Mouse (Mus musculus): Measurements from ENCODE around the gene Herc2. TPM values are rescaled to one million over a fixed set of nuclear protein-coding genes. Genes with fewer than 3 reads are reported as not detected.
"Not testable (repeated sequence)": the region's sequence is repeated elsewhere in the genome, so short reads cannot be mapped to it uniquely, and the experiment has no call there.

Herc2 gene
- 100 to 1,000 TPM; 145 to 150 TPM for total RNA-seq (2021)
- long read RNA-seq, experiment 1, full-length matches to known transcripts, result 3 of 52 reads
- long read RNA-seq, experiment 1, partial matches to known transcripts, result 42 of 52 reads
- long read RNA-seq, experiment 1, other reads (novel, unspliced or antisense), result 7 of 52 reads
- long read RNA-seq, experiment 2, full-length matches to known transcripts, result 3 of 46 reads
- long read RNA-seq, experiment 2, partial matches to known transcripts, result 38 of 46 reads
- long read RNA-seq, experiment 2, other reads (novel, unspliced or antisense), result 5 of 46 reads

DNA sequence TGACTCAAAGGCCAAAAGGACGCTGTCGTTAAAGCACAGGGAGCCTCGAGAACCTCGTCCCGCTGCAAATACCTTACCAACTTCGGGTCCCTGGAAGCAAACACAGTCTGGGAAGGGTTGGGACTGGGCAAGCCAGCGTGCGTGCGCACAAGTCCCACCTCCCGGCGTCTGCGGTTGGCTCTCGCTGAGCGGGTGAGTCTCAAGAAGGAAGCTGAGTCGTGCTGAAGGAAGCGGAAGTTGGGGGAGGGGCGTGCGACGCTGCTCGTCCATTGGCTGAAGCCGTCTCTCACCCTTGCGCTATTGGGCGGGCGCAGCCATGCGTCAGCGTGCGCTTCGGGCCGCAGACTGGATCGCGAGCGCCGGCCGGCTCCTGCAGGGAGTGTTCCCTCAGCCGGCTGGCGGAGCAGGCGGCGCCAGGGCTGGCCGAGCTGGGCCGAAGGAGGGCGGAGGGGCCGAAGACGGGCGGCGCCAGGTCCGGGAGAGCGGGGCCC lies at the start of gene Herc2:
Gene Herc2 (plus strand): TSS at position 366 of the 491 bp plus-strand sequence.
- TF ChIP-seq CTCF (IDR thresholded peaks at IDR 0.05), result no peak; the same call in 1 of the 2 replicates
- peak; percentile 98 to 99 for DNase-seq (ENCODE audit: extremely low spot score in 1 of 2, low spot score in 2 of 2)
- intact Hi-C loops (cut with DNase I), result loop anchor here (1.0 kb wide), 1 partner anchor 31 kb away; the partner anchor contains the start of gene Nipa1
- Histone ChIP-seq H3K27ac (peak within 1 kb of the TSS; percentile 86), H3K4me3 (peak within 1 kb of the TSS; percentile 60)

DNA sequence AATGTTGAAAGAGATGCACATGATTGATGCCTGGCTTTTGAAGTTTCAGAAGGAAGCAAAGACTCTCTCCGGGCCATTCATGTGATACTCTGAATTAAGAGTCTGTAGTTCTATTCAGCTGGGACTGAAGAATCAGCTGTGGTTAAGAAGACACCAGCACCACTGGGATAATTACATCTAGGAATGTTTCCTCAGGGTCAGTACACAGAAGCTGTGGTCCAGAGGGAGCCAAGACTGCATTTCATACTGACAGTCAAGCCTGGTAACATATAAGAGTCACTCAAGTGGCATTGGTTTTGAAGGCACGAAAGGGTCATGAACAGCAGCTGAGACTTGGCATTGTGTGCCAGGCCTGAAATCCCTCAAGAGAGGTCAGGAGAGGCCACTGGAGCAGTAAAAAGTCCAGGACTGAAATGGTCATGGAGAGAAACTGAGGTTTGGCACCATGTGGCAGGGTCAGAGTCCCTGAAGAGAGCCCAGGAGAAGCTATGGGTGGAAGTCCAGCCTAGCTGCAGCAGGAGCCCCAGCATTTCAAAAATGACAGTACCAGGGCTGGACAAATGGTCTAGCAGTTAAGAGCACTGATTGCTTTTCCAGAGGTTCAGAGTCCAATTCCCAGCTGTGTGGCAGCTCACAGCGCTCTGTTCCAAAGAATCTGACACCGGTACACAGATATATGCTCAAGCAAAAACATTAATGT lies 39.5 kb upstream of the Herc2 start:
- no peak for DNase-seq (ENCODE audit: extremely low spot score in 1 of 2, low spot score in 2 of 2)
- no peak for TF ChIP-seq CTCF (IDR thresholded peaks at IDR 0.05)
- intact Hi-C loops (cut with DNase I), result no loop called here
- no peak overlapping the region; the same call in 1 of the 2 replicates for H3K27ac ChIP-seq
- H3K4me3 ChIP-seq, result no peak overlapping the region

DNA sequence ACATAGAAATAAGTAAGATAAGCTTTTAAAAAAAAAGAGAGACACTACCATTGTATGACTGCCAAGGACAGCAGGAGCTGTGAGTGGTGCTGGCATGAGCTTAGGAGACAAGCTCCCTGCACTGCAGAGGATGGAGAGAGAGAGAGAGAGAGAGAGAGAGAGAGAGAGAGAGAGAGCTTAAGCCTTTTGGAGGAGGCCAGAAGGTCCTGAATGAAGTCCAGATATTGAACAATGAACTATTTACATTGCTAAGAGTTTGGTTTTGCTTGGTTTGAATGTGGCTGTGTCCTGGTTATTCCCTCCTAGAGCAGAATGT lies 39.0 kb upstream of the Herc2 start:
- no peak for TF ChIP-seq CTCF (IDR thresholded peaks at IDR 0.05)
- H3K27ac ChIP-seq, result no peak overlapping the region; the same call in 1 of the 2 replicates

DNA sequence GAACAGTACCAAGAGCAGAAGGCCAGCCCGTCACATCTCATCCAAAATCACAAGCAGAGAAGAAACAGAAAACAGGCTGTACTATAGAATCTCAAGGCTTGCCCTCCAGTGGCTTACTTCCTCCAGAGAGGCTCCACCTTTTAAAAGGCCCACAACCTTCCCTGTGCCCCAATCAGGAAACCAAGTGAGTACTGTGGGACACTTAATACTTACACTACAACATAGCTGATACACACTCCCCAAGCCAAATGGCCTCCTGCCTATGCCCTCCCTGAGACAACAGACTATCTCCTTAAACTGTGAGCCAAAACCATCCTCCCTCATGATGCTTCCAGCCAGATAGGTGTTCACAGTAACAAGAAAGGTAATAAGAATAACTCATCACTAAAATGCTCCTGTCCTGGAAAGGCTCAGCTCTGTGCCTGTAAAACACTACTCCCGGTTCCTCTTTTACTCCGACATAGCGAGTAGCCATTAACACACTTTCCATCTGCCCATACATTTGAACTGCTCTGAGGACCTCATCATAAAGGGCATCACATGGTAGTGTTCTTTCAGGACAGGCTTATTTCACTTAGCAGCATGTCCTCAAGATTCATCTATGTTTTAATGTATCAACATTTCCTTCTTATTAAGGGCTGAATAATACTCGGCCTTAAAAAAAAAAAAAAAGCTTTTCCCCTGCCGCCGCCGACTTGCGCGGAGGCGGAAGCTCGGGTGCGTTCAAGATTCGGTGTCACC lies 36.6 kb upstream of the Herc2 start:
- no peak overlapping the region for H3K27ac ChIP-seq
- H3K4me3 ChIP-seq, result no peak overlapping the region
- no peak for TF ChIP-seq CTCF (IDR thresholded peaks at IDR 0.05)
- no peak for DNase-seq (ENCODE audit: extremely low spot score in 1 of 2, low spot score in 2 of 2)
- intact Hi-C loops (cut with DNase I), result no loop called here

More for the DNA sequence above, 39.0 kb upstream of the Herc2 start:
- intact Hi-C loops (cut with DNase I), result no loop called here
- no peak for DNase-seq (ENCODE audit: extremely low spot score in 1 of 2, low spot score in 2 of 2)
- H3K4me3 ChIP-seq, result no peak overlapping the region

DNA sequence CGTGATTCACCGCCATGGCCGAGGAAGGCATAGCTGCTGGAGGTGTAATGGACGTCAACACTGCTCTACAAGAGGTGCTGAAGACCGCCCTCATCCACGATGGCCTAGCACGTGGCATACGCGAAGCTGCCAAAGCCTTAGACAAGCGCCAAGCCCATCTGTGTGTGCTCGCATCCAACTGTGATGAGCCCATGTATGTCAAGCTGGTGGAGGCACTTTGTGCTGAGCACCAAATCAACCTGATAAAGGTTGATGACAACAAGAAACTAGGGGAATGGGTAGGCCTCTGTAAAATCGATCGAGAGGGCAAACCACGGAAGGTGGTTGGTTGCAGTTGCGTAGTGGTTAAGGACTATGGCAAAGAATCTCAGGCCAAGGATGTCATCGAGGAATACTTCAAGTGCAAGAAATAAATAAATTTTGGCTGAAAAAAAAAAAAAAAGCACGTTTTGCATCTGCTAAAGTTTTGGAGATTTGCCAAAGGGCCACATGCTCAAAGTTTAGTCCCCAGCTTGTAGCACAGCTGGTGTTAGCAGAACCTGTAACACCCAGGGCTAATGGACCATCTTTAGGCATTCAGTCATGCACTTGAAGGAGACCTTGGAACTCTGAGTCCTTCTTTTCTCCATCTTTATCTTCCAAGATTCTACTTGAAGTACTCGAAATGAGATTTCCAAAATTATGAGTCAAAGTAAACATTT lies 35.8 kb upstream of the Herc2 start:
- H3K27ac ChIP-seq; DNase-seq (ENCODE audit: extremely low spot score in 1 of 2, low spot score in 2 of 2); intact Hi-C loops (cut with DNase I); H3K4me3 ChIP-seq: not testable (repeated sequence)

DNA sequence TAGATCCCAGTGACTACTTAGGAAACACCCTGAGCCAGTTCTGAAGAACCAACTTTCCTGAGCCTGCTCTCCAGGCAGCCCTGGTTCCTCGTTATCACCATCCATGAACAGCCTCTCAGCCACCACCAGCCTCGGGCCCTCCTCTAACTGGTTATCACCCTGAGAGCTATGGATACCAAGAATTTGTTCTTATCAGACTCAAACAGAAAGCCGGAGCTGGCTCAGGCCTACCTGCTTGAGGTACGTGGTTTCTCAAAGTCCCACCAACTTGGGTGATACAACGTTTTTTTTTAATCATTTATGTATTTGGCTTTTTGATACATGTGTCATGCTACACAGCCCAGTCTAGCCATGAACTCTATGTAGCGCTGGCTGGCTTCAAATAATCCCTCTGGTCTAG lies 34.8 kb upstream of the Herc2 start:
- Histone ChIP-seq H3K4me3 (no peak overlapping the region), H3K27ac (no peak overlapping the region)
- DNase-seq (ENCODE audit: extremely low spot score in 1 of 2, low spot score in 2 of 2), result no peak
- TF ChIP-seq CTCF (IDR thresholded peaks at IDR 0.05), result no peak
- intact Hi-C loops (cut with DNase I), result no loop called here

DNA sequence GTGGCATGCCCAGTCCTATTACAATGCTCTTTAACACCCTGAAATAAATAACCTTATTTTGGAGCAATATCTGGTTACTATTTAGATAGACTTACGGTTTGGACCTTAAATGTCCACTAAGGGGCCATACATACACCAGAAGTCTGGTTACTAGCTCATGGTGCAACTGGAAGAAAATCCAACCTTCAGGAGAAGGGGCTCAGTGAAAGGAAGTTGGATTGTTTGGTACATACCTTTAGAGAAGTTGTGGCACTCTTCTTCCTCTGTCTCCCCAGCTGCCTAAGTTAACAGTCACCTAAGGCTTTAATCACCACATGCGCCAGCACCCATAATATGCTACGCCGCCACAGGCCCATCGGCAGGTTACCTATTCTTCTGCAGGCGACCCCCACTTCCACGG lies 34.2 kb upstream of the Herc2 start:
- DNase-seq (ENCODE audit: extremely low spot score in 1 of 2, low spot score in 2 of 2), result no peak
- TF ChIP-seq CTCF (IDR thresholded peaks at IDR 0.05), result no peak
- intact Hi-C loops (cut with DNase I), result no loop called here
- H3K4me3 ChIP-seq, result no peak overlapping the region
- no peak overlapping the region for H3K27ac ChIP-seq

DNA sequence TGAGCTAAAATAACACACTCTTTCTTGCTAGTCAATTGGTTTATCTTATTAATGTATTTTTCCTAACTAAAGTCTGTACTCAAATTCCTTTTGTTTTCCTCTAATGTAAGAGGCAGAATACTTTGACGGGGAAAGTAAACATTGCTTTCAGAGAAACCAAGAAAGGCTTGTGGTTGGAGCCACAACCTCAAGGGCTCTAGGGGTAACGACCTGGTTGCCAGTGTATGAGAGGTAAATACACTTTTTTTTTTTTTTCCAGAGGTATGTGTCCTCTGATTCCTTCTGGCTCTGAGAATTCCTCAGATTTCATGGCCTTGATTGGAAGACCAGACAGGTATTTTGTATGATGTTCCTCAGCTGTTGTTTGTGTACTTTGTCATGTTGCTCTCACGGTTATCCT lies 32.2 kb upstream of the Herc2 start:
- TF ChIP-seq CTCF (IDR thresholded peaks at IDR 0.05), result no peak
- intact Hi-C loops (cut with DNase I), result loop anchor here (2.0 kb wide), 1 partner anchor 23 kb away; no protein-coding TSS in a partner anchor
- no peak for DNase-seq (ENCODE audit: extremely low spot score in 1 of 2, low spot score in 2 of 2)
- H3K4me3 ChIP-seq, result no peak overlapping the region
- no peak overlapping the region for H3K27ac ChIP-seq

DNA sequence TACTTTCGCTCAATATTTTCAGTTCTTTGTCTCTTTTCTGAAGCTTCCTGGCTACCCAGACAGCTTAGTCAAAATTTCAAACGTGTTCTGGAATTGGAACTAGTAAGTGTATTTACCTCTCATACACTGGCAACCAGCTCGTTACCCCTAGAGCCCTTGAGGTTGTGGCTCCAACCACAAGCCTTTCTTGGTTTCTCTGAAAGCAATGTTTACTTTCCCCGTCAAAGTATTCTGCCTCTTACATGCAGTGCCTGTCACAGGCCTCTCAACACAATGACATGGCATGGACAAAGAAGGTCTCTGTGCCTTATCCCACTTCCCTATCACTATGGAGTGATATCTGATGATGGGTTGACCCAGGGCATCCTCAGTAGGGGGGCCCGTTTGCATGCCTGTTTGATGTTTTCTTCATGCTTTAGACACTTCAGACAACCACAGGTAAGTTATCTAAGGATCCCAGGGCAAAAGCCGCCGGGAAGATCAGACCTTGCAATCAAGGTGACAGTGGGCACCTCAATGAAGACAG lies 31.5 kb upstream of the Herc2 start:
- no peak for DNase-seq (ENCODE audit: extremely low spot score in 1 of 2, low spot score in 2 of 2)
- intact Hi-C loops (cut with DNase I), result loop anchor here (2.0 kb wide), 1 partner anchor 24 kb away; no protein-coding TSS in a partner anchor
- Histone ChIP-seq H3K4me3 (peak overlapping the region; percentile 89), H3K27ac (peak overlapping the region; percentile 97)
- TF ChIP-seq CTCF (IDR thresholded peaks at IDR 0.05), result no peak

DNA sequence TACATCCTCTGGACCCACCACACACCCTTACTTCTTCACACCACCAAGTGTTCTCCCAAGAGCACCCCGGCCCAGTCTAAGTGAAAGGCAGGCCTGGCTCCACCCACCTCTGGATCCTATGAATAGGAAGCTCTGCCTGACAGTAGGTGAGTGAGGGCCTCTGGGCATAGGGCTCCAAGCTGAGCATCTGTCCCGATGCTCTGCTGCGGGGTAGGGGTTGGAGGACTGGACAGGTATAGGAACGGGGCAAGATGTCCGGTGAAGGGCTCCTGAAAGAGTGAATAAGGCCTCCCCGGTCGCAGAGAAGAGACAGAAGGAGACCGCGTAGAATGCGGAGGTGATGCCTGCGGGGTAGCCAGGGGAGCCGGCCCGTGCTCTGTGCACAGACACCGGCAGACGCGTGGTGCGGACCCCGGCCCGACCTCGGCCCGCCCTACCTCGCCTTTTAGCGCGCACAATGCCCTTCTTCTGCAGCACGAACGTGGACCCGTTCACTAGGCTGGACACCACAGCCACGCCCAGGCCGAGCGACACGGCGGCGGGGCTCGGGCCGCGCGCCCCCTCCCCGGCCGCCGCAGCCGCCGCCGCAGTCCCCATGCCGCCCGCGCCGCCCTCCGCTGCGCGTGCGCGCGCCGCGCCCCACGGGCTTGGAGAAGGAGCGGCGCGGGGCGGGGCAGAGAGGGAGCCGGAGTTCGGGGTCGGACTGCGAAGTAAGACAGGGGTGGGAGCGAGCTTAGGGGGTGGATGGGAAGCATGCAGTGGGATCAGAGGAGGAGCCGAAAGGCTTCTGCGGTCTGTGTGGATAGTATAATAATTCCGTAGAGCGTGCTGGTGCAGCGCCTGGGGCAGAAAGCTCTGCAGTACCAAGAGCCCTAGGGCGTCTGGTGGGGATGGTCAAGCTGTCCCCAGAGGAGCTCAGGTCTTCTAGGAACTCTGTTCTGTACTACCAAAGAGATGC lies 30.7 kb upstream of the Herc2 start:
- H3K4me3 ChIP-seq, result peak overlapping the region; percentile 89
- peak; percentile 74 for DNase-seq (ENCODE audit: extremely low spot score in 1 of 2, low spot score in 2 of 2)
- peak overlapping the region; percentile 97 for H3K27ac ChIP-seq
- TF ChIP-seq CTCF (IDR thresholded peaks at IDR 0.05), result no peak
- intact Hi-C loops (cut with DNase I), result loop anchor here (1.0 to 2.0 kb wide), 2 partner anchors 24 to 31 kb away; partner anchors contain the start of gene Herc2

Measured in left cerebral cortex, adult 2 months (tissue).